ENCODE assay signal across 9 mouse cellular contexts in the genomic region with DNA sequence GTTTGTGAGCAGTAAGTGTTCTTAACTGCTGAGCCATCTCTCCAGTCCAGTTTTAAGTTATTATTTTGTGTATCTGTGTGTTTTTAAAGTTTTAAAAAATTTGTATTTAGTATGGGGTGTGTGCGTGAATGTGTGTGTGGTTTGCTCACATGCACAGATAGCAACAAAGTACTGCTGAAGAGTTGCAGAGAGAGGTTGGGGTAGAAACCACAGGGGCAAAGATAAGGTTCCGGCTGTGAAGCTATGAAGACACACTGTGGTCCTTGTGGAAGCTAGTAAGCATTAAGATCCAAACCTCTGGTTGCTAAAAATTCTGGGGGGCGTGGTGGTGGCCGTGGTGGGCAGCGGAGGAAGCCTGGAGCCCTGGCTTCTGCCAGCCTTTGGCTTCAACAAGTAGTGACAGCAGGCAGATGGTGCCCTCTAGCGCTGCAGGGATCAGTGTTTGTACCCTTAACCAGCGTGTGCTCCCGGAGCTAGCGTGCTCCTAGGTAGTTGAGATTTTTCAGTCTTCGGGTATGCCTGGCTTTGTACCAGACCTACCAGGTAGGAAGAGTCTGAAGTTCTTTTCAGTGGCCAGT. TPM values are rescaled to one million over a fixed set of nuclear protein-coding genes. Genes with fewer than 3 reads are reported as not detected.
DNase-seq lines count a peak whose midpoint lies in the region; ATAC-seq and TF ChIP-seq lines count a peak whose summit lies in the region.
"Had no signal": no experiment of that assay in that cellular context is flagged by ENCODE, and none has a peak within 500 bp of the region (broad histone marks: within the 10 kb centered on the region; RNA-seq: fewer than 3 reads in every experiment).

No protein-coding gene starts in this region.

- H3K9me3 ChIP-seq in lung, postnatal 0 days (ENCODE audit: low read length): no peaks in the 10 kb centered on the region
- H3K9me3 ChIP-seq: limb, embryonic 15.5 days had no signal

- H3K9ac ChIP-seq in lung, postnatal 0 days (replicated peaks; ENCODE audit: low read depth): no peak overlapping the region
- H3K9ac ChIP-seq: limb, embryonic 15.5 days had no signal

- H3K27me3 ChIP-seq in testis, adult 2 months (ENCODE audit: control insufficient read depth, insufficient read depth, low read length): no peaks in the 10 kb centered on the region
- no peaks in the 10 kb centered on the region for H3K27me3 ChIP-seq in lung, postnatal 0 days (replicated peaks; ENCODE audit: insufficient read depth, low read length)
- H3K27me3 ChIP-seq: limb, embryonic 15.5 days had no signal

- TF ChIP-seq CTCF in testis, adult 2 months (IDR thresholded peaks at IDR 0.05; ENCODE audit: control insufficient read depth, insufficient read depth, insufficient replicate concordance, low read depth, low read length): peak; percentile 47; the same call in 1 of the 2 replicates
- TF ChIP-seq CTCF in lung, postnatal 0 days (IDR thresholded peaks at IDR 0.05): peak; percentile 73

- no peak overlapping the region for H3K4me2 ChIP-seq in lung, postnatal 0 days (replicated peaks; ENCODE audit: low read depth, low read length)
- H3K4me2 ChIP-seq: limb, embryonic 15.5 days had no signal

- H3K36me3 ChIP-seq in testis, adult 2 months (ENCODE audit: control insufficient read depth, insufficient read depth, low read length): no peaks in the 10 kb centered on the region
- H3K36me3 ChIP-seq in lung, postnatal 0 days (ENCODE audit: insufficient read depth, low read length): no peaks in the 10 kb centered on the region
- H3K36me3 ChIP-seq: limb, embryonic 15.5 days had no signal

- no peak overlapping the region for H3K27ac ChIP-seq in testis, adult 2 months (ENCODE audit: control insufficient read depth, insufficient read depth, low read depth, low read length)
- H3K27ac ChIP-seq in lung, postnatal 0 days (ENCODE audit: low read length): no peak overlapping the region
- H3K27ac ChIP-seq: limb, embryonic 15.5 days had no signal

- no peak for ATAC-seq in lung, postnatal 0 days

- H3K4me3 ChIP-seq in testis, adult 2 months (ENCODE audit: control insufficient read depth, low read depth, low read length): no peak overlapping the region
- no peak overlapping the region for H3K4me3 ChIP-seq in lung, postnatal 0 days (ENCODE audit: low read depth, low read length)
- H3K4me3 ChIP-seq: limb, embryonic 15.5 days had no signal

- no peak for TF ChIP-seq EP300 in lung, postnatal 0 days (IDR thresholded peaks at IDR 0.05)

- H3K4me1 ChIP-seq in testis, adult 2 months (ENCODE audit: control insufficient read depth, insufficient read depth, low read length): peaks cover 6% of the 10 kb centered on the region
- no peaks in the 10 kb centered on the region for H3K4me1 ChIP-seq in lung, postnatal 0 days (ENCODE audit: insufficient read depth, low read depth, low read length)

- intact Hi-C loops in heart, postnatal 36 days (cut with DNase I): loop anchor here (2.0 kb wide), 2 partner anchors 49 to 79 kb away; no protein-coding TSS in a partner anchor

- TF ChIP-seq POLR2A in testis, adult 2 months (IDR thresholded peaks at IDR 0.05; ENCODE audit: control insufficient read depth, low read depth, low read length): no peak

- DNase-seq in cerebellum, postnatal 14 days: peak; percentile 59 to 64
- no peak for DNase-seq in cerebellum, adult 11 months
- DNase-seq in testis, postnatal 14 days (ENCODE audit: low spot score): no peak
- DNase-seq in heart, postnatal 36 days: peak; percentile 40 to 48
- peak; percentile 57 for DNase-seq in lung, postnatal 0 days (ENCODE audit: low spot score)
- peak; percentile 33 to 47 for DNase-seq in spleen, postnatal 14 days (ENCODE audit: low spot score in 2 of 2)
- DNase-seq in frontal cortex, postnatal 14 days (ENCODE audit: low spot score in 2 of 2): no peak

- 52% methylated on average over 10 of the region's 10 CpGs for WGBS in lung, postnatal 0 days

RNA-seq across cellular contexts. Expression of gene Aacs, which starts 13.7 kb away (rescaled TPM):
- polyA plus RNA-seq in testis, adult 2 months (2012; rRNA removed): 90.7 and 98.5 TPM in 2 replicates
- 1 to 10 TPM; 3.6 to 4.1 TPM for total RNA-seq in heart, postnatal 36 days (2021)
- polyA plus RNA-seq in lung, postnatal 0 days (2015; fragmentation: Nextera tagmentation; extraction: Ambion mirVana): 20.0 and 25.9 TPM in 2 replicates

RNA-seq across cellular contexts. Expression of gene Bri3bp, which starts 20.6 kb away (rescaled TPM):
- 41.4 and 42.7 TPM in 2 replicates for polyA plus RNA-seq in testis, adult 2 months (2012; rRNA removed)
- total RNA-seq in heart, postnatal 36 days (2021): 10 to 100 TPM; 45.4 to 54.6 TPM
- polyA plus RNA-seq in lung, postnatal 0 days (2015; fragmentation: Nextera tagmentation; extraction: Ambion mirVana): 12.8 and 13.3 TPM in 2 replicates

RNA-seq across cellular contexts. Expression of gene Dhx37, which starts 28.0 kb away (rescaled TPM):
- 17.0 and 19.5 TPM in 2 replicates for polyA plus RNA-seq in testis, adult 2 months (2012; rRNA removed)
- 10 to 100 TPM; 11.4 to 11.7 TPM for total RNA-seq in heart, postnatal 36 days (2021)
- polyA plus RNA-seq in lung, postnatal 0 days (2015; fragmentation: Nextera tagmentation; extraction: Ambion mirVana): 4.3 and 5.9 TPM in 2 replicates

Comparison
In these comparisons a context has a peak if more than half of its experiments do, and no peak if none do; other contexts are left out.
1. DNase-seq: peak in cerebellum, postnatal 14 days (2 of 2), heart, postnatal 36 days (2 of 2), lung, postnatal 0 days (single experiment) and spleen, postnatal 14 days (2 of 2); none in cerebellum, adult 11 months (single experiment), testis, postnatal 14 days (single experiment) and frontal cortex, postnatal 14 days (0 of 2).